Mouse (Mus musculus) midbrain, embryonic 13.5 days (tissue): ENCODE results near the gene Erc2. TPM values are rescaled to one million over a fixed set of nuclear protein-coding genes. Genes with fewer than 3 reads are reported as not detected.

ENCODE experiments used
- ATAC-seq: fragments of 200-750 bp; cut with Nextera tagmentation; 2 replicates; pipeline ENCODE4 v1.8.0; 2017; ENCODE audit warnings: mild to moderate bottlenecking, moderate TSS enrichment, moderate library complexity
- H3K27ac ChIP-seq: fragments of 300-500 bp; sonication (generic); 2 replicates; pipeline ENCODE4 v1.5.1; 2015; ENCODE audit warnings: inconsistent platforms, mild to moderate bottlenecking, moderate library complexity
- H3K27me3 ChIP-seq: fragments of 300-500 bp; sonication (generic); 2 replicates; pipeline ENCODE4 v1.6.1; 2015; ENCODE audit warnings: mild to moderate bottlenecking, inconsistent platforms
- H3K36me3 ChIP-seq: fragments of 300-500 bp; sonication (generic); 2 replicates; pipeline ENCODE4 v1.6.1; 2015; ENCODE audit warnings: mild to moderate bottlenecking, inconsistent platforms
- H3K4me1 ChIP-seq: fragments of 300-500 bp; sonication (generic); replicated peaks from 2 replicates; pipeline ENCODE4 v1.6.1; 2015; ENCODE audit warnings: inconsistent platforms
- H3K4me2 ChIP-seq: fragments of 300-500 bp; sonication (generic); replicated peaks from 2 replicates; pipeline ENCODE4 v1.6.1; 2015; ENCODE audit warnings: moderate library complexity, mild to moderate bottlenecking, inconsistent platforms
- H3K4me3 ChIP-seq: fragments of 300-500 bp; sonication (generic); replicated peaks from 2 replicates; pipeline ENCODE4 v1.5.1; 2015; ENCODE audit warnings: mild to moderate bottlenecking, inconsistent platforms
- H3K9ac ChIP-seq: fragments of 300-500 bp; sonication (generic); replicated peaks from 2 replicates; pipeline ENCODE4 v1.6.1; 2015; ENCODE audit warnings: mild to moderate bottlenecking, inconsistent platforms
- H3K9me3 ChIP-seq: fragments of 300-500 bp; sonication (generic); 2 replicates; pipeline ENCODE4 v1.6.1; 2016; ENCODE audit warnings: mild to moderate bottlenecking, inconsistent platforms
- WGBS: fragments of 180-500 bp; shearing (Covaris S2); methylation state at CpG from one replicate; pipeline ENCODE4 v1.1.7; 2015; 5-methylcytosine and 5-hydroxymethylcytosine counted together
- polyA plus RNA-seq: library from polyadenylated mRNA; unstranded; fragments of >200 nt; fragmentation: Nextera tagmentation; extraction: Ambion mirVana; gene quantifications from 2 replicates; pipeline ENCODE4 v1.2.1, GENCODE M21; 2015

Gene Erc2
- polyA plus RNA-seq, 1 experiment from 2014 or later = 79.0 TPM

DNA sequence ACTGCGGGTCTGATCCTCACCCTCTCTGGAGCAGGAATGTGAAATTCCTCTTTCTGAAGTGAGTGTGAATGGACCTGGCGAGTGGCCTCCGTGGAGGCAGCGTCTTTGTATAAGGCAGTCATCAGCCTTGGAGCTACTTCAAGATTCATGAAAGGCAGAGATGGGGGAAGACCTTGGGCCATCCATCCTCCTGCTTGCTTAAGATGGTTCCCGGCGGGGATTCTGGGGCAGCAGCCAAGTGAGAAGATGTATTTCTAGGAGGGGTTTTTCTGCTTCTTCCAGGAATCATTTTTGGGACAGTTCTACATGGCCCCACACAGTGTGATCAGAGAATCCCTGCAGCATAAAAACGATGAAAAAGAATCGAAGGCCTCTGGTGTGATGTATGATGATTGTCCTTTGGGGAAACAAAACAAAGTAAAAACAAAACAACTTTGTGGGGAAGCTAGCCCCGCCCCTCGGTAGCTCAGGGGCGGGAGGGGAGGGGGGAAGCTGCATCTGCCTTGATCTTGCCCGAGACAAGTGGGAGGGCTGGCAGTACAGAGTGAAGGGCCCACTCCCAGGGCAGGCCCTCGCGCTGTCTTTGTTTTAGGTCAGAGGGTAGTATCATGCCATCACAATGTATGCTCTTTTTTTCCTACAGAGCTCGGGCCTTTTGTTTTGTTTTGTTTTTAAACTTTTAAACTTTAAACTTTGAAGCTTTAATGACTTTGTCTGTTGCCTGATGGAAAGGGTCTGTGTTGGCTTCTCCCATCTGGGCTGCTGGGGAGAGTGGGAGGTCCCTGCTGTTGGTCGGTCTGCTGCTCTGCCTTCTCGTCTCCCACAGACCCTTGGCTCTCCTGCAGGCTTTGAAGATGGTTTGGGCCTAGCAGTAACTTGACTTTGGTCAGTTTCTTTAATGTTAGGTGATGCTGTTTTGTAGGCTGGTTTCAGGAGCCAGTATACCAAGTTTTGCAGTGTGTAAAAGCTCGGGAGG, 435.9 kb downstream of the Erc2 start:
- no peaks in the 10 kb centered on the region for H3K36me3 ChIP-seq
- no peaks in the 10 kb centered on the region for H3K9me3 ChIP-seq
- 9% methylated on average over 18 of the region's 18 CpGs for WGBS
- ATAC-seq = peak; percentile 79
- H3K27me3 ChIP-seq = no peaks in the 10 kb centered on the region; the same call in 1 of the 2 replicates
- peak overlapping the region; percentile 54 for H3K27ac ChIP-seq
- peaks cover 22% of the 10 kb centered on the region for H3K4me1 ChIP-seq
- peak overlapping the region; percentile 7; the same call in 1 of the 2 replicates for H3K4me2 ChIP-seq
- H3K9ac ChIP-seq = no peak overlapping the region
- H3K4me3 ChIP-seq = no peak overlapping the region

DNA sequence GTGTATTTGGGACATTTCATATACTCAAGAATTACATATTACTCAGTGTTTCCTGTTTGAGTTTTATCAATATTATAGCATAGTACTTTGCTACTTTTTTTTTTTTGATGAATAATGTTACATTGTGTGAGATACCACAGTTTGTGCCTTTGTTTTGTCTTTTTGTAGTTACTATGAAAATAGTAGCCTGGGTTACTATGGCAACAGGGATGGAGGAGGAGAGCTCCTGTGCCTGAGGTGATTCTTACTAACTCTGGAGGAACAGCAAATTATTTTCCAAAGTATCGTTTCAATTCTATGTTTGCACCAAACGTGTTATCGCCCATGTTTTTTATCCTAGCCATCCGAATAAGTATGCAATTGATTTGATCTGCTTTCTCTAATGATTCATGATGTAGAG, 438.7 kb downstream of the Erc2 start:
- no peaks in the 10 kb centered on the region for H3K36me3 ChIP-seq

DNA sequence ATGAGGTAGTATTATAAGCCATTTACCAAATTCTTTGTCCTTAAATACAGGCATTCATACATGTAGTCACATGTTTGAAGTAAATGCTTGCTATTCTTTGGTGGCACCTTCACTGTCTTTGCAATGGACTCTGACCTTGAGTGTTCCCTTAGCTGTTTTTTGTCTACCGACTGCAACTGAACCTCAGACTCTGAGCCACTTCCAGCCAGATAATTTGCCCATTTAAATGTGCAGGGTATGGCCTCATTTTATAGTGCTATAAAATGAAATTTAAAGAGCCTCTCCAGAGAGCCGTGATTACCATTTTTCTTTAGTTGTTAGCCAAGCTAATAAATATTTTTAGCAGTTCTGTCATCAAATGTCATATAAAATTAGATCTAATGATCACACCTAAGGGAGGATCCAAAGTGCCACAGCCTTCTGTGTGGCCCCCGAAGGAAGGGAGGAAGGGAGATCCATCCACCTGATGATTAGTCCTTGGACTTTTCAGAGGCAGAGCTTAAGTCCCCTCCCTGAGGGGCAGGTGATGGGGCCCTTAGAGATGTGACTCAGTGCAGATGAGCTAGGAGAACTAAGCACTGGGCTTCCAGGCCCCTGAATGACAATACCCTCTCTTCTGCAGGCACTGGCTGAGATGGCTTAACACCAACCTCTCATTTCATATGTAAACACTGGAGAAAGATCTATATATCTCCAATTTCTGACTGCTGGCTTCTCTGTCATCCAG, 439.6 kb downstream of the Erc2 start:
- ATAC-seq = no peak
- Histone ChIP-seq H3K4me2 (no peak overlapping the region), H3K9me3 (no peaks in the 10 kb centered on the region), H3K27ac (no peak overlapping the region), H3K4me3 (no peak overlapping the region), H3K9ac (no peak overlapping the region), H3K36me3 (no peaks in the 10 kb centered on the region), H3K27me3 (no peaks in the 10 kb centered on the region; the same call in 1 of the 2 replicates), H3K4me1 (peaks cover 22% of the 10 kb centered on the region)
- 74% methylated on average over 3 of the region's 3 CpGs for WGBS

More for the DNA sequence above, 438.7 kb downstream of the Erc2 start:
- 71% methylated on average over 4 of the region's 4 CpGs for WGBS
- no peaks in the 10 kb centered on the region for H3K9me3 ChIP-seq
- peaks cover 22% of the 10 kb centered on the region for H3K4me1 ChIP-seq
- no peak for ATAC-seq
- no peak overlapping the region for H3K4me2 ChIP-seq
- no peak overlapping the region for H3K9ac ChIP-seq
- H3K4me3 ChIP-seq = no peak overlapping the region
- H3K27ac ChIP-seq = no peak overlapping the region
- H3K27me3 ChIP-seq = no peaks in the 10 kb centered on the region; the same call in 1 of the 2 replicates

DNA sequence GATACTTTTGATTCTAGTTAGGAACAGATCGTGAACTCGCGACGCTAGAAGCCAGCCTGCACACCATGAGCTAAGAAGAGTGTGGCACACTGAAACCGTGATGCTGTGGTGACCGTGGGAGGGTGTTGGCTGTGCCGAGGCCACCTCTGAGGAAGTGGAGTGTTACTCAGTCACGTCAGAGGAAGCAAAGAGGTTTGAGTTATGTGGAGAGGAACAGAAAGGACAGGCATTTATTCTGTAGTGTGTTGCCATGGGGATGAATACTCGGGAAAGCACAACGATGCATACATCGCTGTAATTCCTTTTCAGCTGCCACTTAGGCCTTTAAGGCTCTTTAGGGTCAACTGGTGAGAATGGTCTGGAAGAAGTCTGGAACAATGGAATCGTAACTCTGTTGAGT, 445.8 kb downstream of the Erc2 start:
- no peaks in the 10 kb centered on the region for H3K9me3 ChIP-seq
- 33% methylated on average over 12 of the region's 12 CpGs for WGBS
- H3K4me2 ChIP-seq = no peak overlapping the region
- ATAC-seq = 0 out of 2 replicates have a peak, but pooled peaks have one; percentile 40
- H3K27ac ChIP-seq = no peak overlapping the region
- H3K4me1 ChIP-seq = peaks cover 5% of the 10 kb centered on the region; the same call in 1 of the 2 replicates
- H3K4me3 ChIP-seq = no peak overlapping the region
- no peaks in the 10 kb centered on the region for H3K36me3 ChIP-seq
- H3K9ac ChIP-seq = no peak overlapping the region
- peaks cover 2% of the 10 kb centered on the region; the same call in 1 of the 2 replicates for H3K27me3 ChIP-seq

DNA sequence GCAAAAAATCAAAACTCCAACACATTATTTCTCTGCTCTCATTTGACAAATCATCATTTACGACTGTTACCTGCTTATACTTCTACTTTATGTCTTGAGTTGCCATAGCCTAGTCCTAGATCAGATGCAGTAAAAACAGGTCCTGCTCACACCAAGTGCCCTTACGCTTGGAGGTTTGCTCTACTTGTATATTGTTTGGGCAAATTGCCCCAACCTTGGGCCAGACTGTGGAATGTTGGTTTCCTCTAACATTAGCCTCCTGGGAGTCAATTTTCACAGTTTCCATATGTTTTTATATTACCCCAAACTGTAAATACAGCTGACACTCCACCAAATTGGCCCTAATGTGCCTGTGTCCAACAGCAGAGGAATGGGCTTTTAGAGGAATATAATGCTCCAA, 447.6 kb downstream of the Erc2 start:
- no peak overlapping the region for H3K9ac ChIP-seq
- H3K27me3 ChIP-seq = 0 out of 2 replicates have a peak, but pooled peaks cover 6% of the 10 kb centered on the region
- no peak for ATAC-seq
- WGBS = 96% methylated on average over 2 of the region's 2 CpGs
- no peak overlapping the region for H3K27ac ChIP-seq
- H3K36me3 ChIP-seq = no peaks in the 10 kb centered on the region
- no peaks in the 10 kb centered on the region for H3K9me3 ChIP-seq
- H3K4me1 ChIP-seq = peaks cover 5% of the 10 kb centered on the region; the same call in 1 of the 2 replicates
- no peak overlapping the region for H3K4me2 ChIP-seq
- H3K4me3 ChIP-seq = no peak overlapping the region

DNA sequence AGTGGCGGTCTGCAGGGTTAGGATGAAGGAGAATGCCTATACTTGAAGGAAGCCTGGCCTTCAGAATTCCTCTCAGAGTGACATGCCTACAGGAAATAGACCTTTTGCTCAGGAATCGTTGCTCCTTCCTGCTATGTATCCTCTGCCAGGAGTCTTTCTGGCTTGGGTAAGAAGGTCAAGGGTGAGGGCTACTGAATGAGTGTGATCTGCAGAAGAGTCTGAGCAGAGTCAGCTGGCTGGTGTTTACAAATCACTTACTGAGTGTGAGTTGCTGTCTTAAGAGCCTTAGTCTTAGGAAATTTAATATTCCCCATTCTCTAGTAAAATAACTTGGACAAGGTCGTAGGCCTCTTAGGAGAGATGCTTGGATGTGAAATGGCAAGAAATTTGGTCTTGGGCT, 450.3 kb downstream of the Erc2 start:
- WGBS = 94% methylated on average over 3 of the region's 3 CpGs
- peaks cover 6% of the 10 kb centered on the region; the same call in 1 of the 2 replicates for H3K27me3 ChIP-seq
- ATAC-seq = no peak

GRCm38 (mm10) chr14:28089636-28090443, 467.6 kb downstream of the Erc2 start:
- no peak for ATAC-seq
- Histone ChIP-seq H3K4me1 (no peaks in the 10 kb centered on the region), H3K4me2 (no peak overlapping the region), H3K27ac (no peak overlapping the region), H3K9ac (no peak overlapping the region), H3K4me3 (no peak overlapping the region), H3K36me3 (0 out of 2 replicates have a peak, but pooled peaks cover 2% of the 10 kb centered on the region), H3K9me3 (no peaks in the 10 kb centered on the region), H3K27me3 (no peaks in the 10 kb centered on the region)
- WGBS = 67% methylated on average over 8 of the region's 8 CpGs

More for the DNA sequence above, 450.3 kb downstream of the Erc2 start:
- Histone ChIP-seq H3K36me3 (no peaks in the 10 kb centered on the region), H3K27ac (no peak overlapping the region), H3K4me2 (no peak overlapping the region), H3K4me3 (no peak overlapping the region), H3K4me1 (peaks cover 5% of the 10 kb centered on the region; the same call in 1 of the 2 replicates), H3K9ac (no peak overlapping the region), H3K9me3 (no peaks in the 10 kb centered on the region)

DNA sequence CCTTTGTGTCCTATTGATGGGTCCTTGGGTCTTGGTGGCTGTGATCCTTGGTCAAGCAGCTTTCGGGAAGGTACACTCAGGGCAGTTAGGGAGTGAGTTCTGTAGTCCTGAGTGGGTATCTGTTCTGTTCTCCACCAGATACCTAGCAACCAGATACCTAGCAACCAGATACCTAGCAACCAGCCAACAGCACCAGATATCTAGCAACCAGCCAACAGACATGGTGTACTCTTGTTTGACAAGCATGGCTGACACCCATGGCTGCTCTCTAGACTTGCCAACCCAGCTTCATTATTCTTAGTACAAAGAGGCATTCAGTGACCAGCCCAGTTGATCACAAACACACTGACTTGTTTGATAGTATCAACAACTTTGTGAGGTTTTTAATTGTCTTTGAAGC, 469.1 kb downstream of the Erc2 start:
- no peaks in the 10 kb centered on the region for H3K27me3 ChIP-seq
- H3K4me2 ChIP-seq = no peak overlapping the region
- 87% methylated on average over 1 of the region's 1 CpGs for WGBS
- no peak for ATAC-seq
- no peak overlapping the region for H3K9ac ChIP-seq
- no peaks in the 10 kb centered on the region for H3K4me1 ChIP-seq
- H3K4me3 ChIP-seq = no peak overlapping the region
- H3K27ac ChIP-seq = no peak overlapping the region
- H3K9me3 ChIP-seq = no peaks in the 10 kb centered on the region
- H3K36me3 ChIP-seq = 0 out of 2 replicates have a peak, but pooled peaks cover 2% of the 10 kb centered on the region

GRCm38 (mm10) chr14:28093214-28093613, 471.0 kb downstream of the Erc2 start:
- Histone ChIP-seq H3K27ac (no peak overlapping the region), H3K27me3 (no peaks in the 10 kb centered on the region), H3K4me1 (no peaks in the 10 kb centered on the region), H3K9ac (no peak overlapping the region), H3K36me3 (0 out of 2 replicates have a peak, but pooled peaks cover 2% of the 10 kb centered on the region), H3K9me3 (no peaks in the 10 kb centered on the region), H3K4me3 (no peak overlapping the region), H3K4me2 (no peak overlapping the region)
- WGBS = 71% methylated on average over 4 of the region's 4 CpGs
- no peak for ATAC-seq

DNA sequence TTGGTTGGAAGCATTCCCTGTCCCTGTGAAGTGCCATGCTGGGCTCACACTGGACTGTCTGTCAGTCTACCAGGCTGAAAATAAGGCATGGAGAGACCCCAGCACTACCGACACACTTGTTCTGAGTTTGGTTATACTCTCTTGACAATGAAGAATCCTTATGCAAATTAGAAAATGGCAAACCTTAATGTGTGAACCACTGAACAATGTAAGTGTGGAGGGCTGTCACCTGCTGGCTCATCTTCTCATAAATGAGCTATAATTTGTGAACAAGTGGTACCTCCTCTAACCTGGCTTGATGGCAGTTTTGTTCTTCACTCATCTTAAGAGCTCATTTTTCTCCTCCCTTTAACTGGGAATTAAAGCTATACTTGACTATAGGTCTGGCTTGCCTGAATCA, 471.7 kb downstream of the Erc2 start:
- H3K27ac ChIP-seq = no peak overlapping the region
- H3K4me1 ChIP-seq = no peaks in the 10 kb centered on the region
- H3K4me2 ChIP-seq = no peak overlapping the region
- no peaks in the 10 kb centered on the region for H3K9me3 ChIP-seq
- no peak for ATAC-seq
- H3K4me3 ChIP-seq = no peak overlapping the region
- no peaks in the 10 kb centered on the region for H3K27me3 ChIP-seq
- H3K9ac ChIP-seq = no peak overlapping the region
- 0 out of 2 replicates have a peak, but pooled peaks cover 2% of the 10 kb centered on the region for H3K36me3 ChIP-seq
- WGBS = 98% methylated on average over 1 of the region's 1 CpGs

DNA sequence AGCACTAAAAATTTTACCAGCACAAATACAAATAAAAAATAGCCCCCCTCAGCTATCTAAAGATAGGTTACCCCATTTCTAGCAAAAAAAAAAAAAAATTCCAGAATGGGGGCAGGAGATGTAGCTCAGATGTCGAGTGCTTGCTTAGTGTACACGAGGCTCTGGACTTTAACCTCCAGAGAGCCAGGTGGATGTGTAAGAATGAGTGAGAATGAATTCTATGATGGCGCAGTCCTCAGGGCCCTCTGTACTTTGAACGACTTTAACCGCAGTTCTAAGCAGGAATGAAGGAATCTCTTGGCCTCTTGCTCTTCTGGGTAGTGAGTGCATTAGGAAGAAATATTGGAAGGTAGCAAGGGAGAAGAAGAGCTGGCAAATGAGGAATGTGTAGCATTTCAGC, 476.9 kb downstream of the Erc2 start:
- H3K36me3 ChIP-seq = no peaks in the 10 kb centered on the region
- no peak overlapping the region for H3K4me2 ChIP-seq
- H3K4me1 ChIP-seq = no peaks in the 10 kb centered on the region
- no peaks in the 10 kb centered on the region for H3K27me3 ChIP-seq
- ATAC-seq = no peak
- 93% methylated on average over 5 of the region's 5 CpGs for WGBS
- no peak overlapping the region for H3K4me3 ChIP-seq
- H3K27ac ChIP-seq = no peak overlapping the region
- H3K9me3 ChIP-seq = no peaks in the 10 kb centered on the region
- H3K9ac ChIP-seq = no peak overlapping the region
